Mouse (Mus musculus) ES-E14 (cell line): Measurements from ENCODE around the gene Fmo3.

Source experiments
- HCFC1 ChIP-seq: IDR thresholded peaks from 2 replicates; pipeline ENCODE4 v1.6.1; 2012; ENCODE audit warnings: low read length, inconsistent platforms, borderline replicate concordance; ENCODE audit not compliant: insufficient read depth
- MAFK ChIP-seq: IDR thresholded peaks from 2 replicates; pipeline ENCODE4 v1.6.1; 2014; ENCODE audit warnings: mild to moderate bottlenecking, low read depth, low read length, inconsistent platforms; ENCODE audit not compliant: insufficient read depth
- ZC3H11A ChIP-seq: IDR thresholded peaks from 2 replicates; pipeline ENCODE4 v1.6.1; 2012; ENCODE audit warnings: low read depth, mild to moderate bottlenecking, inconsistent platforms, low read length, borderline replicate concordance
- ZNF384 ChIP-seq: IDR thresholded peaks from 2 replicates; pipeline ENCODE4 v1.6.1; 2012; ENCODE audit warnings: low read depth, low read length, inconsistent platforms

GRCm38 (mm10) chr1:162929146-162929545 lies 55.2 kb downstream of the Fmo3 start:
- TF ChIP-seq ZNF384 (no peak), ZC3H11A (no peak), HCFC1 (no peak), MAFK (no peak)
